Mouse (Mus musculus): ENCODE data around the gene Spns1. TPM values are rescaled to one million over a fixed set of nuclear protein-coding genes. Genes with fewer than 3 reads are reported as not detected.

Spns1 gene
- total RNA-seq, 2 experiments from 2014 or later, result 83.2 to 86.3 TPM

DNA sequence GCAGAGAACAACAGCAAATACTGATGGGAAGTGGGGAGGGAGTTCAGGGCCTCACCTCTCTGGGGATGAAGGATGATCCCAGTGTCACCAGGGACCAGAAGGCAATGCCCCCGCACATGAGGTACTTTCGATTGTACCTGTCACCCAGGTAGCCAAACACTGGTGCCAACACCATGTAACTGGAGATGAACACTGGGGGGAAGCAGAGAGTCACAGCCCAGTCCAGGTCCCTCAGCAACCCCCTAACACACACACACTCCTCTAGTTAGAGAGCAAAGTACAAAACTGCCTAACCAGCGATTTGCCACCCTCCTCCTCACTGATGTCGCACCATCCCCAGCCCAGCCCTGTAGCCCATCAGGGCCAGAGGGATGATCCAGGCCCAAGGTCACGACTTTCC is 2.2 kb downstream of the Spns1 start:
- intact Hi-C loops (cut with DNase I), result no loop called here
- DNase-seq (ENCODE audit: low spot score in 2 of 2), result no peak

DNA sequence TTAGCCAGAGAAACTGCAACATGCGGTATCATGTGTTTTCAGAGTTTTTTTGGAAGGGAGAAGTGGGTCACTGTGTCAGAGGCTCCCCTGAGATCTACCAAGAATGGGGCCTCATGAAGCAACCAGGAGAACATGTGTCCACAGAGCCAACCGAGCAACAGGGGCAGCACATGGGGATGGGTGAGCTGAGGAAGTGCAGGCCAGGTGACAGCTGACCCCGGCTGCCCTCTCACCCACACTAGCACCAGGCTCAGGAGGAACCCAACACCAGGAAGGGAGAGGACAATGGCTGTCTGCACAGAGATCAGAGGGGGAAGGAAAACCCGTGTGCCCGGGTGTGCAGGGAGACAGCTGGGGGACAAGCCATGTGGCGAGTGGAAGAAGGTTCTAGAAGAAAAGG is 2.7 kb downstream of the Spns1 start:
- no peak for DNase-seq (ENCODE audit: low spot score in 2 of 2)
- intact Hi-C loops (cut with DNase I), result no loop called here

DNA sequence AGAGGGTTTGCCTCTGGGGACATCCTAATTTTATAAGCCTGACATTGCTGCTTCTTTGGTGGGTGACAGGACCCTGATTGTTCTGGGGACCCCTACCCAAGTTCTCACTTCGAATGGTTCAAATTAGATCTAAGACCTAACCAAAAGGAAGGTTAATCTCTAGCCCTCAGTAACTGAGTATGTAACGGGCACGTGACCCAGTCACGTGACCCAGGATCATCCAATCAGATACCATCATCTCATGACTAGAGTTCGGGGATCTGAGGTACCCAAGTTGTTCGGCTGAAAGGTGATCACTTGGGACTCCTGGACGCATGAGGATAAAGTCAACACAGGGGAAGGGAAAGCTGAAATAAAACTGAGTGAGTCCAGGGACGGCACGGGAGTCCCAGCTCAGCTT is 4.2 kb downstream of the Spns1 start:
- DNase-seq (ENCODE audit: low spot score in 2 of 2), result no peak
- intact Hi-C loops (cut with DNase I), result no loop called here

DNA sequence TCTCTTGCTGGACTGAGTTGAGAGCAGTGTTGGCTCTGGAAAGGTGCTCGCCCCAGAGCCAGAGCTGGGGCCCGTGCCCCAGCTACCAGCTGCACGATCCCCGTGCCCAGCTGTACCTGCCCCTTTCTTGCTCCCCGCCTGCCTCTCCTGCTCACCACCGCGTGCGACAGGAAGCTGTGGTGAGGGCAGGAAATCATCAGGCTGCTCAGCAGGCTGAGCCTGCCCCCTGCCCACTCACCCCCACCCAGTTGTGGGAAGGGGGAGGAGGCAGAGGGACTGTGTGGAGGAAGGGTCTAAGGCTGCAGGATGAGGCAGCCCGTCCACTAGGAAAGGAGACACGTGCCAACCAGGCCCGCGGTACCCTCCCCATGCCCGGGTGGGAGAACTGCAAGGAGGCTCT is 7.9 kb downstream of the Spns1 start, which contains the start of gene Lat:
Lat (minus strand) TSS at position 178 of the 400 bp plus-strand sequence.
- DNase-seq (ENCODE audit: low spot score in 2 of 2), result no peak
- intact Hi-C loops (cut with DNase I), result no loop called here

DNA sequence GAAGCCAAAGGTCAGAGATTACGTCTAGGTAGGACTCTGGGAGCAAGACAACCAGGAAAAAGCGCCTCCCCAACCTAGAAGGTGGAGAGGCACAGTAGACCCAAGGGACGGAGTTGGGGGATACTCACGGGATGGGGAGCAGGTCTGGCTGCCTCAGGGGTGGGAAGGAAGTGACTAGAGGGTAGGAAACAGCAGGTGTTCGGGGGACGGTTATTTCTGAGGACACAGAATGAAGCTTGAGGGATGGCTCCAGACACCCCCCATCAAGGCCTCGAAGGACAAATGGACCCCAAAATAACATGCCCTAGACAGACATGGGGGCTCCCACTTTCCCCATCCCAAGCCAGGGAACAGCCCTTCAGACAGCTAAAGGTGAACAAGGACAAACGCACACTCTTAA is 8.9 kb downstream of the Spns1 start:
- intact Hi-C loops (cut with DNase I), result no loop called here
- no peak for DNase-seq (ENCODE audit: low spot score in 2 of 2)

DNA sequence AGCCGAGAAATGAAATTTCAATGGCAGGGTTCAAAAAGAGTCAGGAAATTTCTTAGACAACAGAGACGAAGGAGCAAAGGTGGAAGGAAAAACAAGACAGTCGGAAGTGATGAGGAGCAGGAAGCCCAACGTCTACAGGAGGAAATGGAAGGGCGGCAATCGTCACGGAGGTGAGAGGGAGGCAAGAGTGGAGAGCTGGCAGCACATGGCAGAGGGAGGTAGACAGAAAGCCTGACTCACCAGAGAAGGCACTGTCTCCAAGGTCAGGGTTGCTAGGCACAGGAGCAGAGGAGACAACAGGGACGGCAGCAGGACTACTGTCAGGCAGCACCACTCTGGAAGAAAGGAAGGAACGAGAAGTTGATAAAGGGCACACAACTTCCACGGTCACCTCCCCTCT is 9.6 kb downstream of the Spns1 start:
- no peak for DNase-seq (ENCODE audit: low spot score in 2 of 2)
- intact Hi-C loops (cut with DNase I), result no loop called here

DNA sequence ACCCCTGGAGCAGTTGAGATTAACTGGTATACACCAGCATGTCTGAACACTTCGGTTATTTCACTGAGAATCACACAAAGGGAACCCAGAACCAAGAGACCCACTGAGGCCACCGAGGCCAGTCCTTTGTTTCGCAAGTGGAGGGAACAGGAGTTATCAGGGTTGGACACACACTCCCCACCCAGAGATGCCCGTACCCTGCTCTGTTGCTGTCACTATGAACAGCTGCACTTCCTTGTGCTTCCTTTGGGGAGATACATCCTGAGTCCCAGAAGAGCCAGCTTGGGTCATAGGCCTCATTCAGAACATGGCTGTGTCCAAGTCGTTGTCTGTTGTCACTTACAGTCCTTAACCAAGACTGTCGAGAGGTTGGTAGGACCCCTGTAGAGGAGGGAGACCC is 14.2 kb downstream of the Spns1 start:
- intact Hi-C loops (cut with DNase I), result no loop called here
- no peak for DNase-seq (ENCODE audit: low spot score in 2 of 2)

DNA sequence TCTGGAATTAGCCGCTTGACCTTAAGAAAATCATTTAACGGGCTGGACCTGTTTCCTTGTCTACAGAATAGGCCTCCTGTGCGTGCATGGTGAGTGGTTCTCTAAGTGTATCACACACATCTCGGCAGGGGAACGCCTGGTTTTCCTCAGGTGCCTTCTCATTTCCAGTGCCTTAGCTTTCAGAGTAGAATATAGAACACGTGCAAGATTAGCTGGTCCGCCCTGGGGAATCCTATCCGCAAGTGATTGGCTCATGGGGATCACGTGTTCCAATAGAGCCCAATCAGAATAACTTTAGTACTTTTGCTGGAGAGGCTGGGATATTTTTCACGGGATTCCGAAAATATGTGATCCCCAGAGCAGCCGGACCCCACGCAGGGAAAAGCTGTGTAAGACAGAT is 18.2 kb downstream of the Spns1 start:
- no peak for DNase-seq (ENCODE audit: low spot score in 2 of 2)
- intact Hi-C loops (cut with DNase I), result no loop called here

DNA sequence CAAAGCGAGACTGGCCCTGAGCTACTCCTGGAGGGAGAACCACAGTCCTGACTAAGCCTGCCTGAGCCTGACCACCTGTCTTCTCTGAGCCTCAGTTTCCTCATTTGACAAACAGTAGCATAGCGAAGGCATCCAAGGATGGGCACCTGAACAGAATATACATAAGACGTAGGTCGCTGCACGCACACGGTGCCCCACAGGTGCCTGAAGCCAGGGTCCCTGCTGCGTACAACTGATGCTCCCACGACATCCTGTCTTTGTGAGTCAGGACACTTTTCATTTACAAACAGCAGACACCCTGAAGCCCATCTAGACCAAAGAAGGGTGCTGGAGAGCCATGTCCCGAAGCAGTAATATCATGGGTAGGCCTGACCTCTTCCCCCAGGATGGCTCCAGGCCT is 18.8 kb downstream of the Spns1 start:
- intact Hi-C loops (cut with DNase I), result no loop called here
- DNase-seq (ENCODE audit: low spot score in 2 of 2), result no peak

DNA sequence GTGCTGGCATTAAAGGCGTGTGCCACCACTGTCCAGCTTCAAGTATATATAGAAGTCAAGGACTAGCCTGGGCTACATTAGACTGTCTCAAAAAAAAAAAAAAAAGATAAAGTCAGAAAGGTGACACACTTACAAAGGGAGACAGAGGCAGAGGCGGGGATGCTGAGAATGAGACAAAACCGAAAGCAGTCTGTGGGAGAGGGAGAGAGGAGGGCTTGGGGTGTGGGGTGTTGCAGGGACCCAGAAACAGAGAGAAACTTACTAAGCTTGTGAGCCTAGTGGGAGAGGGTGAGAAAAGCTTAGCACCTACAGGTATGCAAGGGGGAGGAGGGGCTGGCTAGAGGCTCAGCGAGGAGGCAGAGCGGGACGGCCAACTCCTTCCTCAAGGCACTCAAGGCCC is 19.4 kb downstream of the Spns1 start:
- no peak for DNase-seq (ENCODE audit: low spot score in 2 of 2)
- intact Hi-C loops (cut with DNase I), result no loop called here

DNA sequence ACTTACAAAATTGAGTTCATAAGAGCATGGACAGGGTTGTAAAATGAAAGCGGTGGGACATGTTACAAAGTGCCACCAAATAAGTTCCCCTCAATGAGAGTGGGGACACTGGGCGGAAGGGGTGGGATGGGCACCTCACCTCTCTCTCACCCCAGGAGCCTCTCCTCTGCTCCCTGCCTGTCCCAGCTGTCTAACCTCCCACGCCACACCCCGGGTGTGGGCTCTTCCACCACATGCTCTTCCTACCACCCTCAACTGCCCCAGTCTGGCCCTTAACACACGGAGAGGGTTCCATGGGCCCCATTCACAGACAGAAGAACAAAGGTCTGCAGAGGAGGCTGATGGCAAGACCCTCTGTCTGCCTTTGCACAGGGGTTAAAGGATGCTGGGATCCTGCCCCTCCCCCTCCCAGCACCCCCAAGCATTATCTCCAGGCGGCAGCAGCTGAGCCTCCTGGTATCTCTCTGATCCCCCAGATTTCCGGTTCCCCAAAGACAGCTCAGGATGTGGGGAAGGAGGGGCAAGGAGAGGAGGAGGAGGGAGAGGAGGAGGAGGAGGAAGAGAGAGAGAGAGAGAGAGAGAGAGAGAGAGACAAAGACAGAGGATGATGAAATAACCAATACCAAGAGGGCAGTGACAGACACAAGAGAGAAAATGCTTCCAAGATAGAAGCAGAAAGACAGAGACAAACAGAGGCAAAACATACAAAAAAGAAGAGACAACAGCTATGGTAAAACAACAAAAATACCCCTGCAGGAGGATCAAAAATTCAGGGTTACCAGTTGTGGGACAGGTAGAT is 20.3 kb downstream of the Spns1 start:
- no peak for DNase-seq (ENCODE audit: low spot score in 2 of 2)
- intact Hi-C loops (cut with DNase I), result no loop called here

DNA sequence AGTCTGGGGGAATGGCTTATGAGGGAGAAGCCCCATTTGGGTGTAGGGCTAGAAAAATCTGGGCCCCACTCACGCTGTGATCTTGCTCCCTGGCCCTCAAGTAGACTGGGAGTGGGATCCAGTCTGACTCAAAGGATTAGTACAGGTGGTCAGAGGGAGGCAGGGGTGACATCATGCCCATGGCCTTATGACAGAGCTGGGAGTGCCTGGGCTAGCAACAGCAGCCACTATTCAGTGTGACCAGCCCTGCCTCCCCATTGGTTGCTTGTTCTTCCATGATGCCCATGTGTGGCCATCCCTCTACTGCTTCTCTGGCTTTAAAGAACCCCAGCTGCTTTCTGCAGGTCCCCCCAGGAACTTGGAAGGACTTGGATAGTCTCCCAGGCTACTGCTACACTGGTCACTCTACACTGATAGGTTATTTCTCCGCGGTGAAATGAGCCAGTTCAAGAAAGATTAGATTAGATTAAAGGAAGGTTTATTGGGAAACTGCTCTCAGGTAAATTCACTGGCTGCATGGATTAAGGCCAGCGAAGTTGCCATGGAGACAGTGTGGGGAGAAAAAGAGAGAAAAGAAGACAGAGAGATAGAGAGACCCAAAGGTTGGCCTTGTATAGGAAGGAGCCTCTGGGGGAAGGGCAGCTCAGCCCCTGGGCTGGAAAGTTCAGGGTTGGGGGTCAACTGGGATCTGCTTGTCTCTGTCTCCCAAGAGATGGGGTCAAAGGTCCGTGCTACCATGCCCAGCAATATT is 21.2 kb downstream of the Spns1 start:
- peak in 1 of 2 experiments; percentile 18 for DNase-seq (ENCODE audit: low spot score in 2 of 2)
- intact Hi-C loops (cut with DNase I), result no loop called here

DNA sequence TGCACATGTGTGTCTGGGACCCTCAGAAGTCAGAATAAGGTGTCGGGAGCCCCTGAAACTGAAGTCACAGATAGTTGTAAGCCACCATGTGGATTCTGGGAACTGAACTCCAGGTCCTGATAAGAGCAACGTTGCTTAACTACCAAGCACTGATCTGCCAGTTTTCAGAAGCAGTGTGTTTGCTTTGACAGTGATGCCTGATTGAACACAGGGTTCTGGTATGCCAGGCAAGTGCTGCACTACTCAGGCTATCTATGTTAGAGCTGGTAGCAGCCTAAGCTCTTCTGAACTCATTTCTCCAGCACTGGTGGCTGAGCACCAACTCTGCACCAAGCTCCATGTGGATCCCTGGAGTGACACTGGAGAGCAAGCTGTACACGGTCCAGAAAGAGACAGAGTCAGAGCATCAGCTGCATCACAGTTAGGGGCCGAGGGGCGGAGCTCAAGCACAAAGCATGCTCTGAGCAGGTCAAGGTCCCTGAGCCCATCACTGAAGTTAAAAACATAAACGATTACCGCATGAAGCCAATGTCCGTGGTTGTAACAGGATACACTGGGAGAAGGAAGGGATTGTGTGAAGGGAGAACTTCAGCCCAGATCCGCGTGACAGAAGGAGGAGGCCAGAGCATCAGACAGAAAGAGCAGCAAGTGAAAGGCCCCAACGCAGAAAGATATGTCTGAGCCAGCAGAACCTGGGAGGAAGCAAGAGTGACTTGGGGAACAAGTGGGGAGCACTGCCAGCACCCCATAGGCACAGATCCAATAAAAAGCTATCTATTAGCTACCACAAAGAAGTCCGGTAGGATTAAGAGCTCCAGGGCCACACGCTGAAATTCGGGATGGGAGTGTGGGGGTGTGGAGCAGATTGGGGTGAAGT is 22.3 kb downstream of the Spns1 start:
- DNase-seq (ENCODE audit: low spot score in 2 of 2), result no peak
- intact Hi-C loops (cut with DNase I), result no loop called here

DNA sequence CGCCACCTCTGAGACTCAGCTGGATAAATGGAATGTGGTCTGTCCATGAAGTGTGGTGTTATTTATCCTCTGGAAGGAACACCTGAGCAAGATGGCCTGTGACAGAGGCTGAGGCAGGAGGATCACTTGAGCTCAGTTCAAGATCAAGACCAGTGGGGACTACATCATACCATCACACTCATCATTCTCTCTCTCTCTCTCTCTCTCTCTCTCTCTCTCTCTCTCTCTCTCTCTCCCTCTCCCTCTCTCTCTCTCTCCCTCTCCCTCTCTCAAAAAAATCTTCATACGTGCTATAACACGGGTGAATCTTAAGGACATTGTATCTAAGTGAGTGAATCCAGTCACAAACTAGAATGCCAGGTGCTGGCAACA is 23.3 kb downstream of the Spns1 start:
- no peak for DNase-seq (ENCODE audit: low spot score in 2 of 2)

DNA sequence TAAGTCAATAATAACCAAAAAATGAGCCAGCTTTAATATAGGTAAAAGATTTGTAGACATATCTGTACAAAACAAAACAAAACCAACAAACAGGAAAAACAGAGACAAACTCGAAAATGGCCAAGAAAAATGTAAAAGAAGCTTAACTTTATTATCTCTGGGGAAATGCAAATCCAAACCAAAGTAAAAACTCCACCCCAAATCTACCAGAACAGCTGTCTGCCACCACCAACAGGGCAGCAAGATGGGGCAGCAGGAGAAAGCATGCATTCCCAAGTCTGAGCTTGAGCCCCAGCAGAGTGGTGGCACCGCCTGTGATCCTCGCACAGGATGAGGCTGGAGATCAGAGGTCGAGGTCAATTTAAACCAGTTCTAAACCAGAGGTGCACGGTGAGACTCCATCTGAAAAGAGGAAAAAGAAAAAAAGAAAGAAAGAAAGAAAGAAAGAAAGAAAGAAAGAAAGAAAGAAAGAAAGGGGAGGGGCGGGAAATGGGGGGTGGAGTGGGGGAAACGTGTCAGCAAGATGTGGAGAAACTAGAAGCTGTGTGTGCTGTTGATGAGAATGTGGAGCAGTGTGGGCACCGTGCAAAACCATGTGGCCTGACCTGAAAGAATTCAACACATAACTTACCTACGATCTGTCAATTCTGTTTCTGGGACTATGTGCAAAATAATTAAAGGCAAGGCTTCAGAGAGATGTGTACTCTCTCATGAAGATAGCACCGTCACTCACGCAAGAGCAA is 23.8 kb downstream of the Spns1 start:
- no peak for DNase-seq (ENCODE audit: low spot score in 2 of 2)
- intact Hi-C loops (cut with DNase I), result no loop called here

More for the DNA sequence above, 23.3 kb downstream of the Spns1 start:
- intact Hi-C loops (cut with DNase I), result no loop called here

DNA sequence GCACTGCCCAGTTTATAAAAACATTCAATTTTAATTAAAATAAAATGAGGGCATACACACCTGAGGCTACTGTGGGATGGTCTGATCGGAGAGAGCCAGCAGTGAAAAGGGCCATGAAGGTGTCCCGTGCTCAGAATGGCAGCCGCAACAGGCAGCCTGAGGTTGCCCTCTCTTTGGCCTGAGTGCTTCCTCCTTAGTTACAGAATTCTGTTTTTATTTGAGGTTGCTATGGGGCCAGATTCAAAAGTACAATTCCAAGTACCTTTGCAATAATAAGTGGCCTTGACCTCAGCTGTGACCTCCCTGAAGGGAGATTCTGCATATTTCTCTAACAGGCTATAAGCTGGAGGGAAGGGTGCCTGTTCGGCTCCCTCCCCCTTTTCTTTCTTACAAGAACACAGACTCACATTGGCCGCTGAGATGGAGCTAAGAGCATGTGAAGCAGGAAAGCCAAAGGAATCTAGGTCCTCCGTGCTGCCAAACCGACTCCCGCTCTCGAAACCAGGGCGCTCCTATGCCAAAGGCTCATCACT is 25.8 kb downstream of the Spns1 start:
- intact Hi-C loops (cut with DNase I), result no loop called here
- DNase-seq (ENCODE audit: low spot score in 2 of 2), result no peak

DNA sequence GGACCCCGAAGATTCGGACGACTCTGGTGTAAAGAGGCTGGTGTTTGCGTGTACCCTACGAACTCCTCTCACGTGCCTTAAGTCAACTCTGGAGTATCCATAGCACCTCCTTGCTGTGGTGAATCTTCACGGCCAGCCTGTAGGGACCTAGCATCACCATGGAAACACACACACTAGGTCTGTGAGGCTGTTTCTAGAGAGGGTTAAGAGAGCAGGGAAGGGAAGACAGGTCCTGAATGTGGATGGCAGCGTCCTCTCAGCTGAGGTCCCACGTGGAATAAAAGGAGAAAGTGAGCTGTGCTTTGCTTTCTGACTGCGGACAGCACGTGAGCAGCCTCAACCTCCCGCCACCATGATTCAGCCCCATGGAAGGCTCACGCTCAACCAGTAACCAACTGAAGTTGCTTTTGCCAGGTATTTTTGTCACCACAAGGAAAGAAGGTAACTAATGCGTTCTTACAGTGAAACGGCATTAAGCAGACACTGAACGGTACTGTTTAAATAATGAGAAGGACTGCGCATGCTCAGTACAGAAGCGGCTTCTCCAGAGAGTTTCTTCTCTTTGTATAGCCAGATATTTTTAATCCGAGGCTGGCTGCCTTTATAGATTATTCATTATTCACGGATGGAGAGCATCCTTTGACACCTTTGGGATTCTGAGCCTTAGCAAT is 26.4 kb downstream of the Spns1 start:
- DNase-seq (ENCODE audit: low spot score in 2 of 2), result no peak
- intact Hi-C loops (cut with DNase I), result no loop called here

DNA sequence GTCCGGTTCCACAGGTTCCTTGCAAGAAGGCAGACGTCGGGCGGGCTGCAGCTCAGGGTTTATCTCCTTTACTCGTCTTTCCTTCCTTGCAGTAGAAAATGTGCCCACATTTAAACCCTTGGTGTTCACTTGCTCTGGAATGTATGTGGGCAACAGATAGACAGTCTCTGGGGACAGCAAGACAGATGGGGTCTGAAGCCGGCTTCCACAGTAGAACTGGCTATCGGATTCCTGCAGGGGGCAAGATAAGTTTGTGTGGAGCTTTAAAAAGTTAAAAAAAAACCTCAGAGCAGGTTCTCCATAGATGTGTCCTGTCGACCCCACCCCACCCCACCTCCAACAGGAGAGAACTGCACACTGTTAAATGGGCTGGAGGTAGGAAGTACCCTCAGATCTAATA is 29.0 kb downstream of the Spns1 start:
- intact Hi-C loops (cut with DNase I), result no loop called here
- DNase-seq (ENCODE audit: low spot score in 2 of 2), result no peak

DNA sequence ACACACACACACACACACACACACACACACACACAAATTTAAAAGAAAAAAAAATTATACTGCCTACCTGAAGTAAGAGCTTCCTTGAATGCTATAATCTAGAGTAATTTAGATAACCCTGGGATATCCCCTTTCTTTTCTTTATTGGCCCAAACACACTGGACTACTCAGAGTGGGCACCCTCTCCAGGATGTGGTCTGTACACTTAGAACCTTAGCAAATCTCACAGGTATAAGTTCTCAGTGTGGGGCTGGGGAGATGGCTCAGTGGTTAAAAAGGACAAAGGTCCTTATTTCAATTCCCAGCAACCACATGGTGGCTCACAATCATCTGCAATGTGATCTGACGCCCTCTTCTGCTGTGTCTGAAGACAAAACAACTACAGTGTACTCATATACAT is 30.2 kb downstream of the Spns1 start:
- intact Hi-C loops (cut with DNase I), result no loop called here
- DNase-seq (ENCODE audit: low spot score in 2 of 2), result no peak
